Mouse (Mus musculus): ENCODE measurements around the gene Sccpdh.

GRCm38 (mm10) chr1:179687305-179687704 lies 19.3 kb downstream of the Sccpdh start:
- TF ChIP-seq CTCF (conservative IDR thresholded peaks at IDR 0.05; ENCODE audit: low read length) = no peak
- no peak for TF ChIP-seq POU5F1 (IDR thresholded peaks at IDR 0.05; ENCODE audit: borderline replicate concordance, low read length)
- no peak for TF ChIP-seq NANOG (IDR thresholded peaks at IDR 0.05; ENCODE audit: borderline replicate concordance, low read length)
